Mouse (Mus musculus) lung, adult 10 weeks (tissue): ENCODE measurements around the gene Krtap8-1. TPM values are rescaled to one million over a fixed set of nuclear protein-coding genes. Genes with fewer than 3 reads are reported as not detected.

Experiments
- polyA plus RNA-seq: library from polyadenylated mRNA; stranded (reverse); fragments of 350-450 nt; fragmentation: Illumina TruSeq; extraction: RNeasy Lipid Tissue Mini Kit (QIAGEN cat#74804); gene quantifications from one replicate; pipeline ENCODE4 v1.2.3, GENCODE M21; 2014; ENCODE audit warnings: low read depth, low replicate concordance; ENCODE audit not compliant: insufficient read depth

The Krtap8-1 gene
- not detected for polyA plus RNA-seq

GRCm38 (mm10) chr16:89487852-89488251 lies at the start of gene Krtap8-1:
Krtap8-1 (minus strand) TSS chr16:89487952.

GRCm38 (mm10) chr16:89508223-89508622 lies 20.5 kb upstream of the Krtap8-1 start, which contains the start of gene Krtap7-1:
Krtap7-1 (minus strand) TSS chr16:89508323.

Other genes starting within 250 kb of the Krtap8-1 start
- gene Krtap21-1, start 84.1 kb downstream of the Krtap8-1 start, polyA plus RNA-seq: not detected
- gene Krtap6-2, start 67.8 kb downstream of the Krtap8-1 start, polyA plus RNA-seq: not detected
- not detected for gene Krtap7-1, start 20.4 kb upstream of the Krtap8-1 start, polyA plus RNA-seq
- not detected for gene Krtap11-1, start 83.2 kb upstream of the Krtap8-1 start, polyA plus RNA-seq